Mouse (Mus musculus): ENCODE measurements around the gene Gnb1l.
"Not testable (repeated sequence)": the region's sequence is repeated elsewhere in the genome, so short reads cannot be mapped to it uniquely, and the experiment has no call there.

The Gnb1l gene

DNA sequence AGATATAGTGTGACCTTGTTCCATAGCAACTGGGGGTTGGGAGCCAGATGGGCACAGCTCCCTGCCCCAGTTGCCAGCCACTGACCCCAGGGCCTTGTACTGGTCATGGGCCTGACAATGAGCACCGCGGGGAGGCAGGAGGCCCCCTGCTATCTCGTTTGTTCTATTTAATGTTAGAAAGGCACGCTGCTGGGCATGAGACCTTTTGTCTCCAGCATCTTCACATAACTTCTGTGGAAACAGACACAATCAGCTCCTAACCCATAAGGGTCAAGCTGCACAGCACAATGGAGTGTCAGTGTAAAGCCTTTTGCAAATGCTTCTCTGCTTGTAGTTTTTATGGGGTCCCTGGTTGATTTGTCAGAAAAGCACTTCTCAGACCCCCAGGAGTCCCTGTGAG lies 14.1 kb upstream of the Gnb1l start:
- DNase-seq: no peak

DNA sequence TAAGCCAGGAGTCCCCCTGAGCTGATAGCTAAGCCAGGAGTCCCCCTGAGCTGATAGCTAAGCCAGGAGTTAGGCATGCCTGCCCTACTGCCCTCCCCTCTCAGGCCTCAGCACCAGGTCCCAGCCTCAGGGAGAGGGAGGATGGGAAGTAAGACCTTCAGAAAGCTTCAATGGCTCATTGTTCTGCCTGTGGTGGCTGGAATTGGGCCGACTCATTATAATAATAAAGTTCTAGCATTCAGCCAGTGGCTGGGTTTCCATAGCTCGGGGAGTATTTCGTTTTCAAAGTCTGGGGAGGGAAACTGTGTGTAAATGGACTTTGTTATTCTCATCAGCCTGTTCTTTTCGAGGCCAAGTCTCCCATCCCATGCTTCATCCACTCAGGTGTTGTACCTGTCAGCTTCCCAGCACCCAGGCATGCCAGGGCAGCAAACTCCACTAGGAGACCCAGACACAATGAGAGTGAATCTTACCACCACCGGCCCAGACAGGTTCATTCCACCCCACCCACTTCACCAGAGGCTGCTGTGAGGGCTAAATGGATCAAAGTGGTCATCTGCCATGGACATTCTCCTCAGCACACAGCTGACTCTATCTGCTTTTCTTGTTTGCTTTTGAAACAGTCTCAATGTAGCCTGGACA lies 13.6 kb upstream of the Gnb1l start:
- no peak for DNase-seq

- DNase-seq: no peak
Observed at GRCm38 (mm10) chr16:18486126-18486525, 12.4 kb upstream of the Gnb1l start.

DNA sequence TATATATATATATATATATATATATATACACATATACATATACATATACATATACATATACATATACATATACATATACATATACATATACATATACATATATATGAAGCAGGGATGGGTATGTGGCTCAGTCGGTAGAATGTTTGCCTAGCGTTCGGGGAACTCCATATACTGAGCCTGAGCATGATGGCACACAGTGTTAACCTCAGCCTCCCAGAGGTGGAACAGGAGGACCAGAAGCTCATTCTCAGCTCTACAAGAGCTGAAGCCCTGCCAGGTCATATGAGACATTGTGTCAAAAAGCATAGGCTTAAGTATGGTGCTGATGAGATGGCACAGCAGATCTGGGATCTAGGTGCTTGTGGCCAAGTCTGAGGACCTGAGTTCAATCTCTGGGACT lies 8.2 kb upstream of the Gnb1l start:
- no peak for DNase-seq

GRCm38 (mm10) chr16:18490894-18491293 lies 7.6 kb upstream of the Gnb1l start:
- DNase-seq: no peak

- DNase-seq: no peak
Observed at GRCm38 (mm10) chr16:18497865-18498515, 523 bp upstream of the Gnb1l start.

- DNase-seq: no peak
Observed at GRCm38 (mm10) chr16:18498996-18499395, 483 bp downstream of the Gnb1l start.

GRCm38 (mm10) chr16:18501531-18501930 lies 3.0 kb downstream of the Gnb1l start:
- DNase-seq: no peak

DNA sequence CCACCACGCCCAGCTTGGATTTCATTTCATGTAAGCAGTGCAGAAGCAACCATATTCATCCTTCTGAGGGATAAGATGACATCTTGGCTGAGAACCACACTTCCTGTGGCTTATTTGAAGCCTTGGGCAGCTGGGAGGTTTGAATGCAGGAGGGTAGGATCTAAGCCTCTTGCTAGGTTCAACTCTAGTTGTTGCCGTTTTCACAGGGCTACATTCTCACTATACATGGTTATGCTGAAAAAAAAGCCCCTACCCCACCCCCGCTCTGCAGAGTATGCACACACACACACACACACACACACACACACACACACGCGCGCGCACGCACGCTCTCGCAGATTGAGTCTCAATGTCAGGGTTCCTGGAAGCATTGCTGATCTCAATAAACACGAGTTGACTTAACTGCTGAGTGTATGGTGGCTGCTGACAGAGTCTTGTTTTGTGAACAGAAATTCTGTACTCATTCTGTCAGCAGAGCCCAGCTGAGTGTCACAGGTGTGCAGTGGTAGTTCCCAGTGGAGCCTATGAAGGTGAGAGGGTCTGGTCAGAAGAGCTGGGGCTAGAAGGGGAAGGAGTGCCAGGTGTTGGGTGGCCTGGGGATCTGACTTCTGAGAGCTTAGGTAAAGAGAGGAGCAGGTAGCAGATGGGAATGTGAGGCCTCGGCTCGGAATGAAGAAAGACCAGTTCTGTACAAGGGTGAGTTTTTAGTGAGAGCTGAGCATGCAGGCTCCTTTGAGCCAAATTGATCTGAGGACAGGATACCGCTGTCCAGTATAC lies 5.2 kb downstream of the Gnb1l start:
- no peak for DNase-seq

DNA sequence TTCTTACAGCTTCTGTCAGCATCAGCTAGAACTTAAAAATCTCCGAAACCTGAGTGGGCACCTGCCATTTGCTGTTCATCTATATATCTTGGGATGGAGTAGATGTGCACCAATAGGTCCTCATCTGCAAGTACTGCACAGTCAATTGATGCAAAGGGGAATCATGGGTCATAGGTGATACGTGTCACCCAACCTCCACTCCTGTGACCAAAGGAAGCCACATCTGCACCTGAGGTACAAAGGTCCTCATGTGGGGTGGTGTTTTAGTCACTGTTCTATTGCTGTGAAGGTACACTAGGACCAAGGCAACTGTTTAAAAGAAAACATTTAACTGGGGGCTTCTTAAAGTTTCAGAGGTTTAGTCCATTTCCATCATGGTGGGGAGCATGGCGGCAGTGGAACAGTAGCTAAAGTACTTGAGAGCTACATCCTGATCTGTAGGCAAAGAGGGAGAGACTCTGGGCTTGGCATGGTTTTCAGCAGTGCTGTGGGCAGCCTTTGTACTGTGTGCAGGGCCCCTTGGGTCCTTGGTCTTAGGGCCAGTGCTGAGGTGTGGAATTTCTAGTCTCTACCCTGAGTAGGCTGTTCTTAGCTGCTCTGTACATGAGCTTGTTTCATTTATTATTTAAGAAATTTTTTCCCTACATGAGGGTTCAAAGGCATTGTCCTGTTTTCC lies 8.1 kb downstream of the Gnb1l start:
- DNase-seq: no peak

DNA sequence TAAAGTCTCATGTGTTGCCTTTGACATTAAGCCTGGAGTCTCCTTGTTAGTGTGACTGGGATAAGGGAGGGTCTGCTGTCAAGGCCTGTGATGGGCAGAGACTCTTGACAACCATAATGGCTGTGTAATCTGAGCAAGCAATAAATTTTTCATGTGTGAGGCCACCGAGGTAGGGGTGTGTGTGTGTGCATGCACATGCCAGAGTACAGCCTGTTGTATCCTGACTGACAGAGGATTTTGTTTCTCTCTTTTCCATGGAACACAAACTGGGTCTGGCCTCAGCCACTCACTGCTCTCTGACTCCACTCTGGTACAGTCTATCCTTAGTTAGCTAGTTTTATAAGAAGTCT lies 8.7 kb downstream of the Gnb1l start:
- no peak for DNase-seq

GRCm38 (mm10) chr16:18511741-18512140 lies 13.2 kb downstream of the Gnb1l start:
- DNase-seq: no peak

GRCm38 (mm10) chr16:18513508-18513907 lies 15.0 kb downstream of the Gnb1l start:
- no peak for DNase-seq

DNA sequence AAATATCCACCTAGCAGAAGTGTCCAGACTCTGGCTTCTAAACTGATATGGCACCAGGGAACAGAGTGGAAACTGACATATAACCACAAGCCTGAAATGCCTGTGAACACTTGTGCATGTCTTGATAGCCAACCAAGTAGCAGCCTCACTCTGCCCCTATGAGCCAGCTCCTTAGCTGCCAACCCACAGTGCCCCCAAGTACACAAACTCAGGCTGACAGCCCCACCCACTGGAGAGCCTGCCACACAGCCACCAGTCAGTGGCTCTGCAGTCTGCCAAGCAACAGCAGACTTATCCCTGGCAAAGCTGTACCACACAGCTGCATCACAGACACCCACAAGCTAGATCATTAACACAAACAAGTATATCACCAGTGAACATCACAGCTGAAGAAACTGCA lies 19.6 kb downstream of the Gnb1l start:
- DNase-seq: no peak

DNA sequence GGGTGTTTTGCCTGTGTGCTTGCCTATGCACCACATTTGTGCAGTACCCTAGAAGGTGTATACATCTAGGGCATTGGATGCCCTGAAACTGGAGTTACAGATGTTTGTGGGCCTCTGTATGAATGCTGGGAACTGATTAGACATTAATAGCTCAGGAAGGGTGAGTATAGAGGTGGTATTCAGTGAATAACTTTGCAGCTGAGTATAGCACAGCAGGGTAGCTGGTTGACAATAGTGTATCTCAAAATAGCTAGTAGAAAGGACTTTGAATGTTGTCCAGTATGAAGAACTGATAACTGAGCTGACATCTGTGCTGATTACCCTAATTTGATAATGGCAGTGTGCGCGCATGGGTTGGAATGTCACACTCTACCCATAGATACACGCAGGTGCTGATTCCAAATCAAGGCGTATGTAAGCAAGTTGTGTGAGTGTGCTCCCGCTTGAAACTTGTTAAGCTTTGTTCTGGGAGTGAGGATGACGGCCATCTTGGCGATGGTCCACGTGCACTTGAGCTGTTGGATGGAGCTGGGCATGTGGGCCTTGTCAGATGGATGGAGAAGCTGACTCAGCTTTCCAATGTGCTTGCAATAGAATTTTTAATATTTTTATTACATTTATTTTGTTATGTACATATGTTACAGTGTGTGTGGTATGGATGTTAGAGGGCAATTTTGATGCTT lies 25.2 kb downstream of the Gnb1l start:
- no peak for DNase-seq

GRCm38 (mm10) chr16:18528656-18529055 lies 30.1 kb downstream of the Gnb1l start:
- DNase-seq: no peak

DNA sequence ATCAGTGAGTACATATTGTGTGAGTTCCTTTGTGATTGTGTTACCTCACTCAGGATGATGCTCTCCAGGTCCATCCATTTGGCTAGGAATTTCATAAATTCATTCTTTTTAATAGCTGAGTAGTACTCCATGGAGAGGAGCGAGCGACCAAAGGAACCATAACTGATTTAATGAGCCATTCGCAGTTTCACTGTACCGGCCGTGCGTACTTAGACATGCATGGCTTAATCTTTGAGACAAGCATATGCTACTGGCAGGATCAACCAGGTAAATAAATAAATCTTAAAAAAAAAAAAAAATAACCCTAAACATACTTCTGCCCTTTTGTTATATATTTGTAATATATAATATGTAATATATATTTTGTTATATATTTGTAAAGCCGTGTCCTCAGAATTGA lies 34.5 kb downstream of the Gnb1l start:
- not testable (repeated sequence) for DNase-seq

GRCm38 (mm10) chr16:18537407-18537990 lies 39.0 kb downstream of the Gnb1l start:
- no peak for DNase-seq

- DNase-seq: no peak
Observed at GRCm38 (mm10) chr16:18539281-18539680, 40.8 kb downstream of the Gnb1l start.

DNA sequence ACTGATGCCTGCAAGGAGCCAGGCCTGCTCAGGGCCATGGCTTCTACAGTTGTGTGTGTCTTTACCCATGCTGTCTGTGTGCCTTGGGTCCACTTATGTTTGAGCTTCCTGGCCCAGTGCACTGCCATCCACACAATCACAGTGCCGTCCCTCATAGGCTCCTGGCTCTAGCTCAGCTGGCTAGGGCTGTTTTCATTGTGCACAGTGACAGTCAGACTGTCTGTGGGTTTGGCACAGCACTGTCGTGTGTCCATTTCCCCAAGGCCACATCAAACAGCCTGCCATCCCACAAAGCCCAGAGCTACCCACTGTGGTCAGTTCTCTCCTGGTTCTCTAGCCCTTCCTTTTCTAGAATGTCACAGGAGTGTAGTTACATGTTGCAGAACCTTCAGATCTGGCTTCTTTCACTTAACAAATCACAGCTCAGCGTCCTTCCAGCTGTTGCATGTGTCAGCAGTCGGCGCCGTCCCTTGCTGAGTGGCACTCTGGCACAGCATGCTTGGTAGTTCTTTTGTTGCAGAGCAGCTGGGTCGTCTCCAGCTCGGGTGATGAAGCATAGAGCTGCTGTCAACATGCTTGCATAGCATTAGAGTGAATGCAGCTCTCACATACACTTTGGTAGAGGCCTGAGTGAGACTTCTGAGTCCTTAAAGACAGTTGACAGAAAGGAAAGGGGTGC lies 44.8 kb downstream of the Gnb1l start:
- no peak for DNase-seq

GRCm38 (mm10) chr16:18547891-18548290 lies 49.4 kb downstream of the Gnb1l start:
- no peak for DNase-seq

DNA sequence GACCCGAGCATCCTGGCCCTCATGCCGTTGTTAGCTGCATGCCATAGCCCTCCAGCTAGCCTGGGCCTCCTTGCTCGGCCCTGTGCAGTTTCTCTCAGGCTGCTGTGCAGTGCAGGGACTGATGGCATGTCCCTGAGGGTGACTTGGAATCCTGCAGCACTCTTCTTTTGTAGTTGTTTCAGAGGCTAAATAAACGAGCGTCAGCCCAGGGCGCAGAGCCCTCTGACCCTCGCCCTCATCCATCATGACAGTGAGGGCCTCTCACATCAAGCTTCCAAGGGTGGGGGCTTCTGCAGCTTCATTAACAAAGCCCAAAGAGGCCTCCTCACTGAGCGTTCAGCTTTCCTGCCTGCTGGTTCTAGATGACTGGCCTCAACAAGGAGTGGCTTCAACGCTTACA lies 53.1 kb downstream of the Gnb1l start:
- no peak for DNase-seq

All from cerebellum, adult 11-12 months (tissue).